Mouse (Mus musculus): ENCODE measurements around the gene Mrps7.

- no peak for TF ChIP-seq CTCF (IDR thresholded peaks at IDR 0.05; ENCODE audit: extremely low read depth, insufficient read depth, low read length)
- no peak for TF ChIP-seq POLR2A (IDR thresholded peaks at IDR 0.05; ENCODE audit: extremely low read depth, insufficient read depth, low read length)
Observed at GRCm38 (mm10) chr11:115651680-115652079, 48.0 kb downstream of the Mrps7 start.

Measured in cortical plate, adult 2 months (tissue).